Mouse (Mus musculus): ENCODE measurements at regions not wholly inside any gene's neighbourhood (a gene's known extent, or its start where the extent isn't known, plus 50 kb on each side); places are given as distances from the start of the nearest gene placed in this dataset.

DNA sequence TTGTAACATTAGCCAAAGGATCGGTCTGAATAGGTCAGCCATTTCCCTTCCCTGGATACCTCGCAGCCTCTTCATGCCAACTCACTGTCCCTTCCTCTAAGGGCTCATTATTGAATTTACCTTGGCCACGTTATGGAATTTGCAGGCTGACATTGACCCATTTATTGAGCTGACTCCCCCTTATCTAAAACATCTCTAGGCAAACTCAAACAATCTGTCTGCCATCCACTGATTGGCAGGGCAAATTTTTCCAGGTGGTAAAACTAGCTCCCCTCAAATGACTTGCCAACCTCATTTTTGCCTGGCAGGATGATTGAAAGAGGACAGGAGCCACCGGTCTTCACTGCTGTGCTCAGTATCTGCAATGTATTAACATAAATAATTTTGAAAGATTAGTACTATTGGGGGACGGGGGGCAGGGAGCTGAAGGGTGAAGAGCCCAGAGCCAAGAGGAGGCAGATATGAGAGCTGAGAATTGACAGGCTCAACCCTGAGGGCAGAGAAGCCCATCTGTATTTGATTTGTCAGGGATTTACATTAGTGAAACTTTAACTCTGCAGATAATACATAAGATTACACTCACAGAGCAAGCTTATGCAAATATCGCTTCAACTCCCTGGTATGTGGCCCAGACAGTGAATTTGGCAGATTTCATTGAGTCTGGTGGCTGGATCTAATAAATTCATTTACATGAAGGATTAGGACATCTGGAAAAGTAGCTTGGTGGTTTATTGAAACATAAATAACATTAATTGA is 75.5 kb downstream of the Rps12 start:
- Histone ChIP-seq H3K4me2 (ENCODE audit: low read depth, low read length, poor library complexity, severe bottlenecking) (no peak overlapping the region), H3K4me1 (ENCODE audit: insufficient read depth, low read length) (no peaks in the 10 kb centered on the region), H3K9me3 (ENCODE audit: low read length) (no peaks in the 10 kb centered on the region), H3K4me3 (ENCODE audit: low read depth, low read length) (no peak overlapping the region), H3K9ac (replicated peaks; ENCODE audit: low read length, poor library complexity, severe bottlenecking) (no peak overlapping the region), H3K27ac (ENCODE audit: low read depth, low read length) (no peak overlapping the region), H3K27me3 (ENCODE audit: insufficient read depth, low read length) (no peaks in the 10 kb centered on the region), H3K36me3 (ENCODE audit: insufficient read depth, low read length) (no peaks in the 10 kb centered on the region)
- DNase-seq (ENCODE audit: low spot score) (no peak), ATAC-seq (ENCODE audit: low FRiP score) (peak; percentile 38)
- no peak for TF ChIP-seq CTCF (IDR thresholded peaks at IDR 0.05)
- 44% methylated on average over 6 of the region's 6 CpGs for WGBS

DNA sequence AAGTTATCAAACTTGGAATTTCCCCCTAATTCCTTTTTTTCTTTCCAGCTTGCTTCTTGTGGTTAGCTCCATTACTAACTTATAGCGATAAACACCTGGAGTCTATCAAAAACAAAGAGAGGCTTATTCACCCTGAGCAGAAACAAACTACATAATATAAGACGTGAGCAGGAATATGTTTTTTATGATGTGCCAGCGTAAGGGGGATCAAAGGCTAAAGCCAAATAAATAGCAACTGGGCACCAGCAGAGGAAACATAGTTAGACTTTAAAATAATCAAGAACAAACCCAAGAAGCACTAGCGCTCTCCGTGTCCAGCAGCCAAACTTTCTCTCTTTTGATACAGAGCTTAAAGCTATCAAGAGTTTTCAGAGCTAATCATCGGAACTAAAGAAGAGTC is 76.1 kb downstream of the Rps12 start:
- Histone ChIP-seq H3K27me3 (ENCODE audit: insufficient read depth, low read length) (no peaks in the 10 kb centered on the region), H3K4me2 (ENCODE audit: low read depth, low read length, poor library complexity, severe bottlenecking) (no peak overlapping the region), H3K9ac (replicated peaks; ENCODE audit: low read length, poor library complexity, severe bottlenecking) (no peak overlapping the region), H3K36me3 (ENCODE audit: insufficient read depth, low read length) (no peaks in the 10 kb centered on the region), H3K9me3 (ENCODE audit: low read length) (no peaks in the 10 kb centered on the region), H3K27ac (ENCODE audit: low read depth, low read length) (no peak overlapping the region), H3K4me1 (ENCODE audit: insufficient read depth, low read length) (no peaks in the 10 kb centered on the region), H3K4me3 (ENCODE audit: low read depth, low read length) (no peak overlapping the region)
- 74% methylated on average over 6 of the region's 6 CpGs for WGBS
- TF ChIP-seq CTCF (IDR thresholded peaks at IDR 0.05), result no peak
- no peak for ATAC-seq (ENCODE audit: low FRiP score)
- no peak for DNase-seq (ENCODE audit: low spot score)

DNA sequence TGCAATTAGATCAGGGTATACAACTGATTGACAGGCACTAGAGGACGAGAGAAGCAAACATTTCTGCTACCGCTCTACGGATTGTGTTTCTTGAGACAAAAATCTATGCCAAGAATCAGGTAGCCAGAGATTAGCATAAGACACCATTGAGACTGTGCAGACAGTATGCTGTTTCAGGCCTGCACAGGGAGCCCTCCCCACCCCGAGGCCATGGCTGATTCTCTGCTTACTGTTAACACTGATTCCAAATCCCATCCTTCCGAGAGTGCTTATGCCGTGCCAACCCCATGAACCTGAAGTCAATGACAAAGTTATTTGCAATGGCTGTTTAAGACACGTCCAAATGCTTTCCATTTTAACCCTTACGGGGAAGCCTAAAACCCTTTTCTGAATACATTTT is 78.8 kb downstream of the Rps12 start:
- WGBS, result 87% methylated on average over 8 of the region's 8 CpGs
- ATAC-seq (ENCODE audit: low FRiP score) (no peak), DNase-seq (ENCODE audit: low spot score) (no peak)
- no peaks in the 10 kb centered on the region for H3K27me3 ChIP-seq (ENCODE audit: insufficient read depth, low read length)
- H3K4me3 ChIP-seq (ENCODE audit: low read depth, low read length), result no peak overlapping the region
- H3K4me1 ChIP-seq (ENCODE audit: insufficient read depth, low read length), result no peaks in the 10 kb centered on the region
- no peak overlapping the region for H3K27ac ChIP-seq (ENCODE audit: low read depth, low read length)
- no peak overlapping the region for H3K4me2 ChIP-seq (ENCODE audit: low read depth, low read length, poor library complexity, severe bottlenecking)
- TF ChIP-seq CTCF (IDR thresholded peaks at IDR 0.05), result no peak
- H3K9ac ChIP-seq (replicated peaks; ENCODE audit: low read length, poor library complexity, severe bottlenecking), result no peak overlapping the region
- no peaks in the 10 kb centered on the region for H3K36me3 ChIP-seq (ENCODE audit: insufficient read depth, low read length)
- no peaks in the 10 kb centered on the region for H3K9me3 ChIP-seq (ENCODE audit: low read length)

DNA sequence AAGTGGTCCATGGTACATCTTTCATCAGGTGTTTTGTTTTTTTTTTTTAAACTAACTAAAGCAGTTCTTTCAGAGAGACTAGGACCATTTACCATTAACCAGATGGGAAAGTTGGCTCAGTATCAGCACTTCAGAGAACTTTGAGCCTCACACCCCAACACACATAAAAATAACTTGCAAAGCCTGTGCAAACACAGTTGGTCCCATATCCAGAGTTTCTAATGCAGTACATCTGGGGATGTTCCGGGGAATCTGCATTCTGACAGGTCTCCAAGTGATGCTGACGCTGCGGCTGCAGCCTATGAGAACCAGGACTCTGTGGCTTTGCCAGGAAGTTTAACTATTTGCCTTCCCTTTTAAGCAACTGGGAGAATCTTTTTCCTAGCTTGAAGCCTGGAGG is 79.9 kb downstream of the Rps12 start:
- no peaks in the 10 kb centered on the region for H3K9me3 ChIP-seq (ENCODE audit: low read length)
- no peak for TF ChIP-seq CTCF (IDR thresholded peaks at IDR 0.05)
- no peaks in the 10 kb centered on the region for H3K4me1 ChIP-seq (ENCODE audit: insufficient read depth, low read length)
- DNase-seq (ENCODE audit: low spot score) (no peak), ATAC-seq (ENCODE audit: low FRiP score) (no peak)
- H3K9ac ChIP-seq (replicated peaks; ENCODE audit: low read length, poor library complexity, severe bottlenecking), result no peak overlapping the region
- H3K4me3 ChIP-seq (ENCODE audit: low read depth, low read length), result no peak overlapping the region
- no peaks in the 10 kb centered on the region for H3K36me3 ChIP-seq (ENCODE audit: insufficient read depth, low read length)
- no peaks in the 10 kb centered on the region for H3K27me3 ChIP-seq (ENCODE audit: insufficient read depth, low read length)
- WGBS, result 85% methylated on average over 3 of the region's 3 CpGs
- no peak overlapping the region for H3K27ac ChIP-seq (ENCODE audit: low read depth, low read length)
- H3K4me2 ChIP-seq (ENCODE audit: low read depth, low read length, poor library complexity, severe bottlenecking), result no peak overlapping the region

DNA sequence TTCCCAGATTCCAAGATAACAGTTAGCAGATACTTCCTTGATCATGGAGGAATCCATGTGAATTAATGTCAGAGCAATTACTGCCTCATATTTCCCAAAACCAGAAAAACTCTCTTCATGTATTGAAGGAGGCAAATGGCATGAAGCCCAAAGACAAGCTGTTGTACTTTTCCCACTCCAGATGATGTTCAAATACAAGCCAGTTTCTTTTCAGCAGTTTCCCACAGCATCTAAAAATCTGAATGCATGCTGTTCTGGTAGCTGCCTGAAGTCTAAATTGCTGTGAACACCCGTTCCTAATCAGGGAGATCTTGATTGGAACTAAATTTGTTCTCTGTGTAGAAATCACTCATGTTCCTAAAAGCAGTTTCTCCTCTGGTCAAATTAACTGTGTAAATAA is 83.0 kb downstream of the Rps12 start:
- H3K27ac ChIP-seq (ENCODE audit: low read depth, low read length), result no peak overlapping the region
- H3K4me3 ChIP-seq (ENCODE audit: low read depth, low read length), result no peak overlapping the region
- no peaks in the 10 kb centered on the region for H3K9me3 ChIP-seq (ENCODE audit: low read length)
- no peak for TF ChIP-seq CTCF (IDR thresholded peaks at IDR 0.05)
- no peak for DNase-seq (ENCODE audit: low spot score)
- WGBS, result 74% methylated on average over 1 of the region's 1 CpGs
- ATAC-seq (ENCODE audit: low FRiP score), result no peak
- H3K4me2 ChIP-seq (ENCODE audit: low read depth, low read length, poor library complexity, severe bottlenecking), result no peak overlapping the region
- H3K36me3 ChIP-seq (ENCODE audit: insufficient read depth, low read length), result no peaks in the 10 kb centered on the region
- no peaks in the 10 kb centered on the region for H3K27me3 ChIP-seq (ENCODE audit: insufficient read depth, low read length)
- H3K9ac ChIP-seq (replicated peaks; ENCODE audit: low read length, poor library complexity, severe bottlenecking), result no peak overlapping the region
- H3K4me1 ChIP-seq (ENCODE audit: insufficient read depth, low read length), result no peaks in the 10 kb centered on the region

DNA sequence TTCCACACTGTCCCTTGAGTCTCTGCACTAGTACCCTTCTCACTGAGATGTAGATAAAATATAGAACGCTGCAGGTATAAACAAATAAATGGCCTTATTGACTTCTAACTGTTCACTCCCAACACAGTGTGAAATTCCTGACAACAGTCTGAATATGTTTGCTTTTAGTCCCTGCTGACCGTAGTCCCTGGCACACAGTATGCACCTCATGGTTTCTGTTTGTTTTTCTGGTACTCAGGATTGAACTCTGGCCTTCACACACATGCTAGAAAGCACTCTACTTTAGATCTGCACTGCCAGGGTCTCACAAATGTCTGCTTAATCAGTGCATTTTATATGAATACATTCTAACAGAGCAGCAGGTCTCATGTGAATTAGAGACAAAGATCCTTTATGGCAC is 95.8 kb downstream of the Rps12 start:
- WGBS, result 89% methylated on average over 2 of the region's 2 CpGs

More for the DNA sequence above, 95.8 kb downstream of the Rps12 start:
- no peak overlapping the region for H3K4me3 ChIP-seq (ENCODE audit: low read depth, low read length)
- ATAC-seq (ENCODE audit: low FRiP score), result no peak
- H3K9me3 ChIP-seq (ENCODE audit: low read length), result no peaks in the 10 kb centered on the region
- no peaks in the 10 kb centered on the region for H3K36me3 ChIP-seq (ENCODE audit: insufficient read depth, low read length)
- no peak overlapping the region for H3K9ac ChIP-seq (replicated peaks; ENCODE audit: low read length, poor library complexity, severe bottlenecking)
- H3K4me2 ChIP-seq (ENCODE audit: low read depth, low read length, poor library complexity, severe bottlenecking), result no peak overlapping the region
- no peak for DNase-seq (ENCODE audit: low spot score)
- no peak for TF ChIP-seq CTCF (IDR thresholded peaks at IDR 0.05)
- no peaks in the 10 kb centered on the region for H3K27me3 ChIP-seq (ENCODE audit: insufficient read depth, low read length)
- H3K4me1 ChIP-seq (ENCODE audit: insufficient read depth, low read length), result no peaks in the 10 kb centered on the region
- H3K27ac ChIP-seq (ENCODE audit: low read depth, low read length), result no peak overlapping the region

Data from midbrain, postnatal 0 days (tissue).